Comparison of ENCODE assay signal across 8 mouse cellular contexts in the genomic region with DNA sequence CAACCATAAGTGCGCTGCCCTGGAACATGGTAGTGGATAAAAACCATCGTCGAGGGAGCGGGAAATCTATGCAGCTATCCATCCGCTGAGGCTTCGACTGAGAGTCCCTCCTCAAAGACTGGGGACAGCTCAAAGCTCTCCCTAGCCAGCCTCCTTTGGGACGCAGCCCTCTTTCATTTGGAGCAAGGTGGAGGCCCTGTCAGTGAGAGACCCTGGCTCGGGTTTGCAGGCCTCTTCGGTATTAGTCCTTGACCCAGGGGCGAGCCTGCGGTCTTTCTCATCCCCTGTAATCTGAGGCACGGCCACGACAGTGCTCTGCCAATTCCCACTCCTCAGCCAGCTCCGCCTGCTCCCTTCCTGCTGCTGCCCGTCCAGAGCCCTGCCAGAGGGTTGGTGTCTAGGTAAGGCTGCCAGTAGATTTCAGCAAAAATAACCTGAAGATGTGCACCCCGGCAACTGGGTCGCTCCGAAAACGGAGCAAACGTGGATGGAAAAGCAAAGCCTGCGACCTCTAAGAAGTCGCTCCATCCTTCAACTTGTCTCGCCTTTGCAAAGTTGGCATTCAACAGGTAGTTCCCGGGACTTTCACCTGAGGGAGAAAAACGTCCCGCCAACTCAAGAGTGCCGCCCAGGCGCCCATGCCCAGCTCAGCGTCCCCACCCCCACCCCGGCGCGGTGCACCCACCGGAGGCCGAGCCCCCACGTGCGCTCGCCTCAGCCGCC. TPM values are rescaled to one million over a fixed set of nuclear protein-coding genes. Genes with fewer than 3 reads are reported as not detected.
A peak's percentile ranks its signal among the peaks of the same experiment; 100 is the strongest.
DNase-seq lines count a peak whose midpoint lies in the region; ATAC-seq and TF ChIP-seq lines count a peak whose summit lies in the region.

No protein-coding gene starts in this region.

- no peak for DNase-seq in thymus, adult 2 months
- no peak for DNase-seq in thymus, postnatal 25 days
- DNase-seq in intestine, embryonic 14.5 days (ENCODE audit: low spot score), result peak; percentile 78

- H3K9ac ChIP-seq in intestine, embryonic 14.5 days (ENCODE audit: low read length), result peak overlapping the region; percentile 84
- peak overlapping the region; percentile 67 for H3K9ac ChIP-seq in liver, embryonic 15.5 days

- no peak for TF ChIP-seq CTCF in thymus, adult 2 months (IDR thresholded peaks at IDR 0.05; ENCODE audit: borderline replicate concordance, control insufficient read depth, extremely low read depth, insufficient read depth, low read length, poor library complexity)
- no peak for TF ChIP-seq CTCF in bone marrow macrophage, adult 2 months (IDR thresholded peaks at IDR 0.05; ENCODE audit: low read depth, low read length)
- TF ChIP-seq CTCF in olfactory bulb, adult 2 months (IDR thresholded peaks at IDR 0.05; ENCODE audit: insufficient read depth, low read depth, low read length), result no peak

- H3K27me3 ChIP-seq in thymus, adult 2 months (ENCODE audit: control insufficient read depth, insufficient read depth, low read length), result no peaks in the 10 kb centered on the region
- H3K27me3 ChIP-seq in intestine, embryonic 14.5 days (replicated peaks; ENCODE audit: control insufficient read depth, insufficient read depth, low read length), result no peaks in the 10 kb centered on the region
- peaks cover 42% of the 10 kb centered on the region for H3K27me3 ChIP-seq in liver, embryonic 15.5 days

- ATAC-seq in frontal cortex, adult (ENCODE audit: low TSS enrichment), result 0 out of 2 replicates have a peak, but pooled peaks have one; percentile 28
- ATAC-seq in intestine, embryonic 14.5 days (replicated peaks; ENCODE audit: low FRiP score, low TSS enrichment, low read depth), result no peak; the same call in 1 of the 2 replicates
- ATAC-seq in liver, embryonic 15.5 days (ENCODE audit: insufficient read depth), result no peak
- no peak for ATAC-seq in erythroid progenitor cell, adult 5-6 weeks (replicated peaks; ENCODE audit: low FRiP score, poor library complexity, severe bottlenecking)

- H3K9me3 ChIP-seq in intestine, embryonic 14.5 days (ENCODE audit: control insufficient read depth, low read length), result no peaks in the 10 kb centered on the region
- H3K9me3 ChIP-seq in liver, embryonic 15.5 days (replicated peaks), result no peaks in the 10 kb centered on the region

- TF ChIP-seq POLR2A in thymus, adult 2 months (IDR thresholded peaks at IDR 0.05; ENCODE audit: control insufficient read depth, extremely low read depth, insufficient read depth, low read length, poor library complexity), result no peak
- no peak for TF ChIP-seq POLR2A in bone marrow macrophage, adult 2 months (IDR thresholded peaks at IDR 0.05; ENCODE audit: borderline replicate concordance, low read depth, low read length)
- no peak for TF ChIP-seq POLR2A in olfactory bulb, adult 2 months (IDR thresholded peaks at IDR 0.05; ENCODE audit: insufficient read depth, low read depth, low read length)

- H3K36me3 ChIP-seq in thymus, adult 2 months (ENCODE audit: control insufficient read depth, insufficient read depth, low read length), result no peaks in the 10 kb centered on the region
- H3K36me3 ChIP-seq in intestine, embryonic 14.5 days (ENCODE audit: control insufficient read depth, insufficient read depth, low read length), result no peaks in the 10 kb centered on the region
- H3K36me3 ChIP-seq in liver, embryonic 15.5 days (replicated peaks), result no peaks in the 10 kb centered on the region

- peak overlapping the region; percentile 12; the same call in 1 of the 2 replicates for H3K27ac ChIP-seq in thymus, adult 2 months (ENCODE audit: control insufficient read depth, insufficient read depth, low read length)
- H3K27ac ChIP-seq in bone marrow macrophage, adult 2 months (ENCODE audit: insufficient read depth, low read depth, low read length), result no peak overlapping the region
- peak overlapping the region; percentile 73 for H3K27ac ChIP-seq in intestine, embryonic 14.5 days (ENCODE audit: low read depth)
- H3K27ac ChIP-seq in liver, embryonic 15.5 days (replicated peaks), result peak overlapping the region; percentile 48
- no peak overlapping the region for H3K27ac ChIP-seq in olfactory bulb, adult 2 months (ENCODE audit: insufficient read depth, low read depth, low read length)

- H3K4me3 ChIP-seq in thymus, adult 2 months (ENCODE audit: control insufficient read depth, insufficient read depth, low read length), result peak overlapping the region; percentile 73
- H3K4me3 ChIP-seq in bone marrow macrophage, adult 2 months (ENCODE audit: insufficient read depth, low read length), result peak overlapping the region; percentile 90
- H3K4me3 ChIP-seq in intestine, embryonic 14.5 days (ENCODE audit: low read depth, low read length), result peak overlapping the region; percentile 75
- peak overlapping the region; percentile 75 for H3K4me3 ChIP-seq in liver, embryonic 15.5 days (replicated peaks)
- H3K4me3 ChIP-seq in olfactory bulb, adult 2 months (ENCODE audit: insufficient read depth, low read depth, low read length), result peak overlapping the region; percentile 94

- 7% methylated on average over 38 of the region's 38 CpGs for WGBS in thymus, adult 2 months
- WGBS in intestine, embryonic 14.5 days, result 2% methylated on average over 34 of the region's 38 CpGs
- 2% methylated on average over 38 of the region's 38 CpGs for WGBS in liver, embryonic 15.5 days (ENCODE audit: insufficient replicate concordance)
- WGBS in olfactory bulb, adult 2 months, result 3% methylated on average over 38 of the region's 38 CpGs

- peaks cover 13% of the 10 kb centered on the region for H3K4me1 ChIP-seq in thymus, adult 2 months (replicated peaks; ENCODE audit: control insufficient read depth, insufficient read depth, low read length)
- H3K4me1 ChIP-seq in bone marrow macrophage, adult 2 months (ENCODE audit: control insufficient read depth, insufficient read depth, low read length), result peaks cover 27% of the 10 kb centered on the region
- H3K4me1 ChIP-seq in intestine, embryonic 14.5 days (replicated peaks; ENCODE audit: control insufficient read depth, insufficient read depth, low read length), result peaks cover 19% of the 10 kb centered on the region
- peaks cover 31% of the 10 kb centered on the region for H3K4me1 ChIP-seq in liver, embryonic 15.5 days (replicated peaks)
- H3K4me1 ChIP-seq in olfactory bulb, adult 2 months (ENCODE audit: control insufficient read depth, insufficient read depth, low read length), result peaks cover 14% of the 10 kb centered on the region

- H3K4me2 ChIP-seq in intestine, embryonic 14.5 days (ENCODE audit: low read length), result peak overlapping the region; percentile 93
- peak overlapping the region; percentile 100 for H3K4me2 ChIP-seq in liver, embryonic 15.5 days

RNA-seq across cellular contexts. Expression of a gene that starts 1.0 kb away (rescaled TPM):
- polyA plus RNA-seq in thymus, adult 2 months (2012; rRNA removed), result 17.3 and 22.4 TPM in 2 replicates
- 2.2 and 2.4 TPM in 2 replicates for polyA plus RNA-seq in bone marrow macrophage, adult 2 months (2012; ENCODE audit: insufficient read depth, insufficient read length, missing spikeins)
- 12.0 and 12.8 TPM in 2 replicates for polyA plus RNA-seq in intestine, embryonic 14.5 days (2014; fragmentation: Nextera tagmentation; extraction: Ambion mirVana)
- 2.8 and 3.0 TPM in 2 replicates for polyA plus RNA-seq in liver, embryonic 15.5 days (2015; fragmentation: Nextera tagmentation; extraction: Ambion mirVana)
- polyA plus RNA-seq in olfactory bulb, adult 2 months (2012; ENCODE audit: insufficient read depth, insufficient read length, low replicate concordance, missing spikeins), result not detected in 2 replicates
- total RNA-seq in erythroid progenitor cell, adult 5-6 weeks (2015; ENCODE audit: low replicate concordance), result 1.4 and 2.1 TPM in 2 replicates
- 0.39 and 1.1 TPM in 2 replicates for total RNA-seq in erythroid progenitor cell, adult 5-6 weeks (2017; ENCODE audit: low replicate concordance)

Comparison
In these comparisons a context has a peak if more than half of its experiments do, and no peak if none do; other contexts are left out.
1. H3K27ac ChIP-seq: peak in thymus, adult 2 months (single experiment), intestine, embryonic 14.5 days (single experiment) and liver, embryonic 15.5 days (single experiment); none in bone marrow macrophage, adult 2 months (single experiment) and olfactory bulb, adult 2 months (single experiment).
2. Peak in every context shown above with its lines, with median percentiles within 50 percentile points of each other: H3K4me3 ChIP-seq.